Comparison of ENCODE assay signal across 8 mouse cellular contexts in genomic region chr12:91383516-91384264, GRCm38 (mm10). TPM values are rescaled to one million over a fixed set of nuclear protein-coding genes. Genes with fewer than 3 reads are reported as not detected.
A peak's percentile ranks its signal among the peaks of the same experiment; 100 is the strongest.
DNase-seq lines count a peak whose midpoint lies in the region; ATAC-seq lines count a peak whose summit lies in the region.

No protein-coding gene starts in this region.

- peak; percentile 62 for ATAC-seq in heart, embryonic 13.5 days (ENCODE audit: extremely low read depth, insufficient number of reproducible peaks, low FRiP score, low TSS enrichment)
- ATAC-seq in limb, embryonic 13.5 days (ENCODE audit: low FRiP score, low read depth) = peak; percentile 45
- peak; percentile 80 for ATAC-seq in midbrain, embryonic 15.5 days (replicated peaks)

- no peaks in the 10 kb centered on the region for H3K27me3 ChIP-seq in heart, embryonic 13.5 days (replicated peaks)
- H3K27me3 ChIP-seq in limb, embryonic 13.5 days = no peaks in the 10 kb centered on the region
- H3K27me3 ChIP-seq in midbrain, embryonic 15.5 days (replicated peaks) = no peaks in the 10 kb centered on the region

- WGBS in heart, embryonic 13.5 days = 4% methylated on average over 22 of the region's 22 CpGs
- 4% methylated on average over 22 of the region's 22 CpGs for WGBS in limb, embryonic 13.5 days
- WGBS in midbrain, embryonic 15.5 days = 7% methylated on average over 22 of the region's 22 CpGs

- H3K4me2 ChIP-seq in heart, embryonic 13.5 days = peak overlapping the region; percentile 86
- H3K4me2 ChIP-seq in limb, embryonic 13.5 days (replicated peaks) = peak overlapping the region; percentile 94
- peak overlapping the region; percentile 97 for H3K4me2 ChIP-seq in midbrain, embryonic 15.5 days

- peaks cover 3% of the 10 kb centered on the region; the same call in 1 of the 2 replicates for H3K36me3 ChIP-seq in heart, embryonic 13.5 days
- H3K36me3 ChIP-seq in limb, embryonic 13.5 days = no peaks in the 10 kb centered on the region
- H3K36me3 ChIP-seq in midbrain, embryonic 15.5 days (replicated peaks) = no peaks in the 10 kb centered on the region

- H3K9ac ChIP-seq in heart, embryonic 13.5 days = peak overlapping the region; percentile 79
- peak overlapping the region; percentile 70 for H3K9ac ChIP-seq in limb, embryonic 13.5 days
- H3K9ac ChIP-seq in midbrain, embryonic 15.5 days = peak overlapping the region; percentile 40

- DNase-seq in gastrocnemius, adult 18-20 months (ENCODE audit: low spot score) = peak; percentile 1
- no peak for DNase-seq in gastrocnemius, postnatal 25 days
- peak; percentile 74 for DNase-seq in 416B (ENCODE audit: low read depth)
- DNase-seq in c-Kit-positive CD71-negative TER-119-negative erythroid progenitor cells, embryonic 14.5 days (ENCODE audit: low read depth) = peak; percentile 37
- DNase-seq in yolk sac, embryonic 10.5 days (ENCODE audit: low spot score) = no peak

- no peaks in the 10 kb centered on the region for H3K9me3 ChIP-seq in heart, embryonic 13.5 days
- no peaks in the 10 kb centered on the region for H3K9me3 ChIP-seq in limb, embryonic 13.5 days
- H3K9me3 ChIP-seq in midbrain, embryonic 15.5 days = no peaks in the 10 kb centered on the region

- H3K4me1 ChIP-seq in heart, embryonic 13.5 days = peaks cover 10% of the 10 kb centered on the region
- peaks cover 5% of the 10 kb centered on the region for H3K4me1 ChIP-seq in limb, embryonic 13.5 days
- peaks cover 5% of the 10 kb centered on the region for H3K4me1 ChIP-seq in midbrain, embryonic 15.5 days

- peak overlapping the region; percentile 82 for H3K4me3 ChIP-seq in heart, embryonic 13.5 days
- peak overlapping the region; percentile 68 for H3K4me3 ChIP-seq in limb, embryonic 13.5 days
- H3K4me3 ChIP-seq in midbrain, embryonic 15.5 days = peak overlapping the region; percentile 76

- H3K27ac ChIP-seq in heart, embryonic 13.5 days (replicated peaks) = no peak overlapping the region
- H3K27ac ChIP-seq in limb, embryonic 13.5 days = no peak overlapping the region
- no peak overlapping the region for H3K27ac ChIP-seq in midbrain, embryonic 15.5 days

RNA-seq across cellular contexts. Expression of gene Cep128, which starts 0.5 kb away (rescaled TPM):
- total RNA-seq in gastrocnemius, adult 18-20 months (2021) = under 1 TPM; 0.64 to 0.81 TPM
- total RNA-seq in gastrocnemius, postnatal 25 days (2021) = under 1 TPM; 0.69 to 0.80 TPM
- polyA plus RNA-seq in heart, embryonic 13.5 days (2015; fragmentation: Nextera tagmentation; extraction: Ambion mirVana) = 6.0 and 6.3 TPM in 2 replicates
- 7.8 and 9.0 TPM in 2 replicates for polyA plus RNA-seq in limb, embryonic 13.5 days (2015; fragmentation: Nextera tagmentation; extraction: Ambion mirVana)
- 3.9 and 4.0 TPM in 2 replicates for polyA plus RNA-seq in midbrain, embryonic 15.5 days (2015; fragmentation: Nextera tagmentation; extraction: Ambion mirVana)

RNA-seq across cellular contexts. Expression of gene Tshr, which starts 0.7 kb away (rescaled TPM):
- 1 to 10 TPM in 1 of 2 experiments, under 1 TPM in 1; 0.64 to 1.7 TPM for total RNA-seq in gastrocnemius, adult 18-20 months (2021)
- 1 to 10 TPM in 1 of 2 experiments, under 1 TPM in 1; 0.36 to 2.1 TPM for total RNA-seq in gastrocnemius, postnatal 25 days (2021)
- polyA plus RNA-seq in heart, embryonic 13.5 days (2015; fragmentation: Nextera tagmentation; extraction: Ambion mirVana) = 0.05 and 0.11 TPM in 2 replicates
- 0.34 and 0.67 TPM in 2 replicates for polyA plus RNA-seq in limb, embryonic 13.5 days (2015; fragmentation: Nextera tagmentation; extraction: Ambion mirVana)
- 0.18 and 0.23 TPM in 2 replicates for polyA plus RNA-seq in midbrain, embryonic 15.5 days (2015; fragmentation: Nextera tagmentation; extraction: Ambion mirVana)

Comparison
In these comparisons a context has a peak if more than half of its experiments do, and no peak if none do; other contexts are left out.
1. DNase-seq: peak in gastrocnemius, adult 18-20 months (single experiment), 416B (single experiment) and c-Kit-positive CD71-negative TER-119-negative erythroid progenitor cells, embryonic 14.5 days (single experiment); none in gastrocnemius, postnatal 25 days (single experiment) and yolk sac, embryonic 10.5 days (single experiment).
2. Peak in every context shown above with its lines, with median percentiles within 50 percentile points of each other: ATAC-seq, H3K4me2 ChIP-seq, H3K4me3 ChIP-seq and H3K9ac ChIP-seq.